Mouse (Mus musculus): ENCODE results near the gene Ell2.
"Not testable (repeated sequence)": the region's sequence is repeated elsewhere in the genome, so short reads cannot be mapped to it uniquely, and the experiment has no call there.

The Ell2 gene

GRCm38 (mm10) chr13:75706457-75706856, at the start of gene Ell2:
Gene Ell2, plus strand, starts transcription at chr13:75706757.
- no peak for ATAC-seq (ENCODE audit: low TSS enrichment)

DNA sequence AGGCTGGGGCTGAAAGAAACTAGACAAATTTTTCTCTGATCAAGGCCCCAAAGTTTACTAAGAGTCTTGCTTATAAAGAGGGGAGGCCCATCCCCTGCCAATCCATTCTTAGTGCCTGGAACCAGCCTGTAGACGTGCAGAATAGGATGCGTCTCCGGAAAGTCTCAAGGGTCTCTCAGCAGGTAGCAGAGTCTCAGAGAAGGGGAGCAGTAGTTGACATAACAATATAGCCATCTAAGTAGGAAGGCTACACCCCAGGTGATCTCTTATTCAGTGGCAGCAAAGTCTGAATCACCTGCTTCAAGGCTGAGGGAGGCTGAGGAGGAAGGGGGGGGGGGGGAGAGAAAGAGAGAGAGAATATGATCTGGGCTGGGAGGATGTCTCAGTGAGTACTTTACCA, 21.1 kb upstream of the Ell2 start:
- ATAC-seq (ENCODE audit: low TSS enrichment), result no peak

DNA sequence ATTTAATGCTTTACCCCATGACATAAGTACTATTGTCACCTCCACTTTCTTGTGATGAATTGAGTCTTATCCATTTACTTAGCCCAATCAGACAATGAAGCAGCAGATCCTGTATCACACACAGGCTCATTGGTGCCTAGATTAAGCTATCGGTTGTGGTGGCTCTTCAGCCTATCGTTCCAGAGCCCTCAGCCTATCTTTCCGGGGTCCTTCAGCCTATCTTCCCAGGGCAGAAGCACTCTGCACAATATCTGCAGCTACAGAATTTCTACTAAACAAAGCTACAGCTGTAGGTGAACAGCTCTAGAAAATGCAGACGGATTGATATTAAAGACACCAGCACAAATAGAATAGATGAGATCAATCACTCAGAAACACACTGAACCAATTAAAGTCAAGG, 19.6 kb upstream of the Ell2 start:
- ATAC-seq (ENCODE audit: low TSS enrichment), result no peak

GRCm38 (mm10) chr13:75691625-75692024, 14.9 kb upstream of the Ell2 start:
- ATAC-seq (ENCODE audit: low TSS enrichment), result no peak

DNA sequence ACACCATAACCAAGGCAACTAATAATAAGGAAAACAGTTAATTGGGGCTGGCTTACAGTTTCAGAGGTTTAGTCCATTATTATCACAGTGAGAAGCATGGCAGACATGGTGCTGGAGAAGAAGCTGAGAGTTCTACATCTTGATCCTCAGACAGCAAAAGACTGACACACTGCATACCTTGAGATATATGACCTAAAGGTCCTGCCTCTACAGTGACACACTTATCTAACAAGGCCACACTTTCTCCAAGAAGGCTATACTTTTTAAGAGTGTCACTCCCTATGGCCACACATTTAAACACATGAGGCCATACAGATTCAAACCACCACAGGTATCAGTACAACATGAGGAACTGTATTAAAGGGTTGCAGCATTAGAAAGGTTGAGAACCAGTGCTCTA, 13.5 kb upstream of the Ell2 start:
- ATAC-seq (ENCODE audit: low TSS enrichment), result no peak

- no peak for ATAC-seq (ENCODE audit: low TSS enrichment)
Measured at GRCm38 (mm10) chr13:75702814-75703213, 3.7 kb upstream of the Ell2 start.

- ATAC-seq (ENCODE audit: low TSS enrichment), result peak; percentile 78
Measured at GRCm38 (mm10) chr13:75706882-75707816, 592 bp downstream of the Ell2 start.

DNA sequence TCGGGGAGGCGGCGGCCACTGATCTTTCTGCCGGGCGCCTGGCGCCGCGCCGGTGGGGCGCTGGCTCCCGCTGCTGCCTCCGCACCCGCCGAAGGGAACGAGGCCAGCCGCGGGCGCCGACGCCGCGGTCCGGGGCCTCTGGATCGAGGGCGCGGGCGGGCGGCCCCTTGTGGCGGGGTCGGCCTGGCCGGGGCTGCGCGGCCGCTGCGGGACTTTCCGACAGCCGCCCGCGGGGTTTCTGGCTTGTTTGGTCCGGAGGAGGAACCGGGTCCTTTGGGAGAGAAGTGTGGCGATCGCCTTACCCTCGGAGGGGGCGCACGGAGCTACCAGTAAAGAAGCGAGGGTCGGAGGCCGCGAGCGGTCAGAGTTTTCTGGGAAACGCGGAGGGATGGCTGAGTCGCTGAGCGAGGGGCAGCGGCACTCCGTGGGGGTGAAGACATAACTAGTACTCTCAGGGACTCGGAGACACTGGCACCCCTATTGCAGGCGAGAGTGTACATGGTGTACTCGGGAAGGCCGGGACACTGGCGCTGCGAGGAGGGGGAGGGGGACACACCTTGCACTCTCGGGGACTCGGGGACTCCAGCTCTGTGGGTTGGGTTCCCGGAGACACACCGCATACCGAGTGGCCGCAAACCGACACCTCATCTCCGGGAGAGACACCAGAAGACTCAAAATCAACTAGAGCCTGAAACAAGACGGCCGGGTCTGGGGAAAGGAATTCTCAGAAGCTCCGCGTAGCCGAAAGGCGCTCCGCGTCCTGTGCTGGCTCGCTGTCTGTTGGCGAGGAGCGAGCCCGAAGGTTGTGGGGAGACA, 1.5 kb downstream of the Ell2 start:
- ATAC-seq (ENCODE audit: low TSS enrichment), result peak; percentile 32

DNA sequence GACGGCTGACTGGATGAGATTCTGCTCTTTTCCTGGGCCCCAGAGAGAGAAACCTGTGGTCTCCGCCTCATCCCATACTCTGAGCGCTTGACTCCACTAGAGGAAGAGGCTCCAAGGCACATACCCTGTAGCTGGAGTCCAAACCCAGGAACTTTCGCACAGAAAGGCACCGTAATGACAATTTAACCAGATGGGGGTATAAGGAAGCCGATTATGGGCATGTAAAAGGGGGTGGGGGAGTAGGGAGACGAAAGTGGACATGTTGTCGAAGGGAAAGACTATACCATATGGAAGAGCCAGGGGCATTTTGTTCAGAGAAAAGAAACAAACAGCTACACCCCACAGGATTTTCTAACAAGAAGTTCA, 2.1 kb downstream of the Ell2 start:
- peak; percentile 7; the same call in 1 of the 2 replicates for ATAC-seq (ENCODE audit: low TSS enrichment)

GRCm38 (mm10) chr13:75709026-75709778, 2.6 kb downstream of the Ell2 start:
- ATAC-seq (ENCODE audit: low TSS enrichment), result peak; percentile 38

DNA sequence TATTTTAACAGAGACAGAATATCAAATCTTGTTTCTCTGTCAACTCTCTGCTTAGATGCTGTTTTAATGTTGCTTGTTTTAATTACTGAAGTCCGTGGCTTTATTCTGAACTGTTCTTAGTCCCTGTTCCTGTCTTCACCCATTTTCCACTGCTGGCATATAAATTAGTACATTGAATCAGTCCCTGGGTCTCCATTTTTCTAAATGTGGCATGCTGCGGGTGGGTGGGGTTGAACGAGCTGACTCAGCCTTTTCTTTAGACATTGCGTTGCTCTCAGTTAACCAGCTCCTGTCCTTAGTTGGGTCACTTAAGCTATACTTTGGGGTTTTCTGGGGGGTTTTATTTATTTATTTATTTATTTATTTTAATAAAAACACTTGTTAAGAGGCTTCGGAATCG, 3.6 kb downstream of the Ell2 start:
- ATAC-seq (ENCODE audit: low TSS enrichment), result no peak

DNA sequence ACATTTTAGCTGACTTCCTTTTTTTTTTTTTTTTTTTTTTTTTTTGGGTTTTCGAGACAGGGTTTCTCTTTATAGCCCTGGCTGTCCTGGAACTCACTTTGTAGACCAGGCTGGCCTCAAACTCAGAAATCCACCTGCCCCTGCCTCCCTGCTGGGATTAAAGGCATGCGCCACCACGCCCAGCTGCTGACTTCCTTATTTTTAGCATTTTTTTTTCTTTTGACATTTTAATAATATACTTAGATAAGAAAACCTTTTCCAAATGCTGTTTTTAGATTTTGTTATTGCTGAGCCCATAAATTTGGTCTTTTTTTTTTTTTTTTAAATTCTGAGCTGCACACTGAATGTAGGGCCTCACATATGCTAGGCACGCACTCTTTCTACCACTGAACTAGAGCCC, 5.0 kb downstream of the Ell2 start:
- not testable (repeated sequence) for ATAC-seq (ENCODE audit: low TSS enrichment)

DNA sequence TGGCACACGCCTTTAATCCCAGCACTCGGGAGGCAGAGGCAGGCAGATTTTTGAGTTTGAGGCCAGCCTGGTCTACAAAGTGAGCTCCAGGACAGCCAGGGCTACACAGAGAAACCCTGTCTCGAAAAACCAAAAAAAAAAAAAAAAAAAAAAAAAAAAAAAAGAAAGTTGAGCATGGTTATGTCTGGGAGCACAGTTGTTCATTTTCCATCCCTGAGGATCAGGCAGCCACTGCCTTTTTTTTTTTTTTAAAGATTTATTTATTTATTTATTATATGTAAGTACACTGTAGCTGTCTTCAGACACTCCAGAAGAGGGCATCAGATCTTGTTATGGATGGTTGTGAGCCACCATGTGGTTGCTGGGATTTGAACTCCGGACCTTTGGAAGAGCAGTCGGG, 6.0 kb downstream of the Ell2 start:
- not testable (repeated sequence) for ATAC-seq (ENCODE audit: low TSS enrichment)

DNA sequence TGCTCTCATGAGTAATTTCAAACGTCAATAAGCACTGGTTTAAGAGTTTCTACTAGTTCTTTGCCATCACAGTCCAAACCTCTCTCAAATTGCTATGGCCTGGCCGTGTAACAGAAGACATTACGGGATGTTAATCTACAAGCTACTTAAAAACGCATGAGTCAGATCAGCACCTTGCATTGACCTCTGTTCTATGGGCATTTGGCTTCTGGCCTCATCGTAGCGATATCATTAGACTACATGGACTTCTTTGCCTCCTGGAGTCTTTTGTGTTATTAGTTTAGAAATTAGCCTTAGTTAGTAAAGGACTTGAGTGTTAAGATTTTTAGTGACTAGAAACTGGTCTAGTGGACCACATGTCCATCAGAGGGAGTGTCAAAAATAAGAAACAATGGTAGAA, 7.8 kb downstream of the Ell2 start:
- ATAC-seq (ENCODE audit: low TSS enrichment), result no peak

DNA sequence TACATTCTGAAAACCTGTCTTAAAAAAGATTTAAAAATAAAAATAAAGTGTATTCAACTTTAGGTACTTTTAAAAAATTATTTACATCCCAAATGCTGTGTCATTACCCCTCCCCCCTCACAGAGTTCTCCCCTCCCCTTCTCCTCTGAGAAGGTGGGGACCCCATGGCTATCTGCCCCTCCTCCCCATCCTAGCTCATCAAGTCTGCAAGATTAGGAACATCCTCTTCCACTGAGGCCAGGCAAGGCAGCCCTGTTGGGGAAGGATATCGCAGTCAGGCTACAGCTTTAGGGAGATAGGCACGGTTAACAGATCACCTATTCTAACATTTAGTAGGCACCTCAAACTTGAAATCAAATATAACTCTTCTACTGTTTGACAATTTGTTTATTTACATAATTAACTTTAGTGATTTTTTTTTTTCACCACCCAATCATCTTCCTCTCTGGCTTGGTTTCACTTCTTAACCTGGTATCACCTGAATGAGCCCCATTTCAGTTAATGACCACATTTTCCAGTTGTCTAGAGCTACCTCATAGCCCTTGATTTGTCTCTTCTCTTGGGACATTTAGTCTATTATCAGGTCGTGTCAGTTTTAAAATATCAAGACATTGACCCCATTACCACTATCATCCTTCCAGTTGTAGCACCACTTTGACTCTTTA, 11.2 kb downstream of the Ell2 start:
- no peak for ATAC-seq (ENCODE audit: low TSS enrichment)

GRCm38 (mm10) chr13:75718376-75718775, 11.8 kb downstream of the Ell2 start:
- no peak for ATAC-seq (ENCODE audit: low TSS enrichment)

- no peak for ATAC-seq (ENCODE audit: low TSS enrichment)
Measured at GRCm38 (mm10) chr13:75719645-75720044, 13.1 kb downstream of the Ell2 start.

DNA sequence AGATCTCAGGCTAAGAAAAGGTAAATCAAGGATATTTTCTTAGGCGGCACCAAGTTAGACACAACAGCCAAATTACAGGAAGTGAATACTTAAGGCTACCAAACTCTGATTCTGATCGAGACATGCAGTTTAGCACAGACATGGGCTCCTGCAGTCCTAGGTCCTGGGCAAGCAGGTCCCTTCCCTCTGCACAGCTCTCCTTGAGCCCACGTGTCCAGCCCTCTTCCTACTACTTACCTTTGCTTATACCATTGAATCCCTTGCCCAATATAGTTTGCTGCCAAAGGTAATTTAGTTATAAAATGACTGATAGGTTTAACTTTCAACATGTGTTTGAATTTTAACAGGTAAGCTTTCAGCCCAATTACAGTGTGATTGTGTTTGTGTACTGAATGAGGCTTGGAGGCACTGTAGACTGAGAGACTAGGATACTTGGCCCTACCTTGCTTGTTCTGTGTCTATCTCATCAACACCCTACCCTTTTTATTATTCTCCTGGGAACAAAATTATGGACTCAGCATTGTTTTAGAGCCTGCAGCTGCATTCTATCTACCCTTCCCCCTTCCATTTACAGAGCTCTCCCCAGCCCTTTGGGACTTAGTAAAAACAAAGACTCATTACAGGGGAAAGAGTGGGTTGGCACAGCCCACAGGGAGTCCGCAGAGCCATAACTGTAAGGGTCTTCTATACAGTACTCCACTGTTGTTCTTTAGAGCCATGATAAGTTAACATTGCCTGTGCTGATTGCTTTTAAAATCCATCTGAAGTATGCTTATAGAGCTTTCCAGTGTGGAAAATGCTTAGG, 20.2 kb downstream of the Ell2 start:
- peak; percentile 64 for ATAC-seq (ENCODE audit: low TSS enrichment)

DNA sequence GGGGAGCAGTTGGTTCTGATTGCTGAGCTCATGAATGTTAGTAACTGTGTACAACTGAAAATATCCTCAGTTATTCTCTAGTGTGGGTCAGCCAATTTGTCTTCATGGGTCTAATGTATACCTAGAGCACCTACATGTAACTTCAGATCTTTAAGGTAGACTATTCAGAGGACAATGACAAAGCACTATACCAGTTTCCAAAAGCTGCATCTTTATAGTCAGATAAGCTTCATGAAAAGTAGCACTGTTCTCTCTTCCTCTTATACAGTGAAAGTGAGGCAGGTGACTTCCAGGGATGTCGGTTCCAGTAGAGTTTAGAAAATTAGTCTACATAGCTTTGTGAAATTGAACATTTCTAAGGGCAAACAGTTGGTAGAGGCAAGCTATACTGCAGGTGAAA, 21.4 kb downstream of the Ell2 start:
- no peak for ATAC-seq (ENCODE audit: low TSS enrichment)

GRCm38 (mm10) chr13:75729834-75730233, 23.3 kb downstream of the Ell2 start:
- ATAC-seq (ENCODE audit: low TSS enrichment), result no peak

GRCm38 (mm10) chr13:75730717-75731116, 24.2 kb downstream of the Ell2 start:
- no peak for ATAC-seq (ENCODE audit: low TSS enrichment)
